8 mouse cellular contexts compared by ENCODE assay signal in genomic region chr7:141465388-141466044, GRCm38 (mm10). TPM values are rescaled to one million over a fixed set of nuclear protein-coding genes. Genes with fewer than 3 reads are reported as not detected.
DNase-seq lines count a peak whose midpoint lies in the region; ATAC-seq and TF ChIP-seq lines count a peak whose summit lies in the region.

No protein-coding gene starts in this region.

- WGBS in lung, postnatal 0 days, result 38% methylated on average over 10 of the region's 10 CpGs
- WGBS in stomach, embryonic 15.5 days, result 37% methylated on average over 10 of the region's 10 CpGs

- peak; percentile 13 to 35 for DNase-seq in cerebellum, postnatal 25 days
- DNase-seq in cerebellum, adult 9-10 months, result no peak
- DNase-seq in lung, postnatal 0 days (ENCODE audit: low spot score), result peak; percentile 11
- DNase-seq in lung, postnatal 14 days, result no peak
- peak; percentile 25 to 60 for DNase-seq in heart, postnatal 14 days
- DNase-seq in right cerebral cortex, postnatal 14 days, result no peak

- no peaks in the 10 kb centered on the region; the same call in 1 of the 2 replicates for H3K27me3 ChIP-seq in lung, postnatal 0 days (replicated peaks; ENCODE audit: insufficient read depth, low read length)
- peaks cover 32% of the 10 kb centered on the region for H3K27me3 ChIP-seq in stomach, embryonic 15.5 days (replicated peaks)

- no peak for ATAC-seq in lung, postnatal 0 days
- no peak for ATAC-seq in stomach, embryonic 15.5 days (ENCODE audit: insufficient read depth, low FRiP score, low read depth)
- ATAC-seq in erythroid progenitor cell, adult 5-6 weeks (replicated peaks; ENCODE audit: low FRiP score, poor library complexity, severe bottlenecking), result no peak

- no peak for TF ChIP-seq EP300 in lung, postnatal 0 days (IDR thresholded peaks at IDR 0.05)

- intact Hi-C loops in heart, postnatal 14 days (cut with DNase I), result no loop called here

- H3K9me3 ChIP-seq in lung, postnatal 0 days (ENCODE audit: low read length), result no peaks in the 10 kb centered on the region
- no peaks in the 10 kb centered on the region for H3K9me3 ChIP-seq in stomach, embryonic 15.5 days

- no peak overlapping the region for H3K4me3 ChIP-seq in lung, postnatal 0 days (ENCODE audit: low read depth, low read length)
- H3K4me3 ChIP-seq in stomach, embryonic 15.5 days (replicated peaks), result no peak overlapping the region; the same call in 1 of the 2 replicates

- no peak for TF ChIP-seq CTCF in lung, postnatal 0 days (IDR thresholded peaks at IDR 0.05)

- H3K36me3 ChIP-seq in lung, postnatal 0 days (ENCODE audit: insufficient read depth, low read length), result 0 out of 2 replicates have a peak, but pooled peaks cover 1% of the 10 kb centered on the region
- peaks cover 13% of the 10 kb centered on the region for H3K36me3 ChIP-seq in stomach, embryonic 15.5 days

- peaks cover 52% of the 10 kb centered on the region for H3K4me1 ChIP-seq in lung, postnatal 0 days (ENCODE audit: insufficient read depth, low read depth, low read length)
- peaks cover 64% of the 10 kb centered on the region for H3K4me1 ChIP-seq in stomach, embryonic 15.5 days

- H3K9ac ChIP-seq in lung, postnatal 0 days (replicated peaks; ENCODE audit: low read depth), result no peak overlapping the region
- no peak overlapping the region for H3K9ac ChIP-seq in stomach, embryonic 15.5 days

- H3K27ac ChIP-seq in lung, postnatal 0 days (ENCODE audit: low read length), result no peak overlapping the region
- H3K27ac ChIP-seq in stomach, embryonic 15.5 days, result no peak overlapping the region

- H3K4me2 ChIP-seq in lung, postnatal 0 days (replicated peaks; ENCODE audit: low read depth, low read length), result 0 out of 2 replicates have a peak overlapping the region, but pooled peaks have one; percentile 54
- H3K4me2 ChIP-seq in stomach, embryonic 15.5 days, result peak overlapping the region; percentile 48

RNA-seq across cellular contexts. Expression of gene Cd151, which starts 1.7 kb away (rescaled TPM):
- polyA plus RNA-seq in lung, postnatal 0 days (2015; fragmentation: Nextera tagmentation; extraction: Ambion mirVana), result 45.1 and 49.6 TPM in 2 replicates
- total RNA-seq in heart, postnatal 14 days (2021), result 100 to 1,000 TPM; 258 to 268 TPM
- polyA plus RNA-seq in stomach, embryonic 15.5 days (2015; fragmentation: Nextera tagmentation; extraction: Ambion mirVana), result 25.6 and 26.6 TPM in 2 replicates
- 16.6 and 20.1 TPM in 2 replicates for total RNA-seq in erythroid progenitor cell, adult 5-6 weeks (2015; ENCODE audit: low replicate concordance)
- total RNA-seq in erythroid progenitor cell, adult 5-6 weeks (2017; ENCODE audit: low replicate concordance), result 24.1 and 30.7 TPM in 2 replicates

RNA-seq across cellular contexts. Expression of gene Cracr2b, which starts 4.6 kb away (rescaled TPM):
- polyA plus RNA-seq in lung, postnatal 0 days (2015; fragmentation: Nextera tagmentation; extraction: Ambion mirVana), result 74.9 and 82.0 TPM in 2 replicates
- 10 to 100 TPM; 25.2 to 27.9 TPM for total RNA-seq in heart, postnatal 14 days (2021)
- 27.5 and 32.8 TPM in 2 replicates for polyA plus RNA-seq in stomach, embryonic 15.5 days (2015; fragmentation: Nextera tagmentation; extraction: Ambion mirVana)
- not detected in 2 replicates for total RNA-seq in erythroid progenitor cell, adult 5-6 weeks (2015; ENCODE audit: low replicate concordance)
- total RNA-seq in erythroid progenitor cell, adult 5-6 weeks (2017; ENCODE audit: low replicate concordance), result 3.3 TPM in 1 of 2 replicates, not detected in the other

RNA-seq across cellular contexts. Expression of gene Polr2l, which starts 9.4 kb away (rescaled TPM):
- 48.0 and 50.5 TPM in 2 replicates for polyA plus RNA-seq in lung, postnatal 0 days (2015; fragmentation: Nextera tagmentation; extraction: Ambion mirVana)
- total RNA-seq in heart, postnatal 14 days (2021), result 10 to 100 TPM; 69.8 to 71.4 TPM
- 67.3 and 71.6 TPM in 2 replicates for polyA plus RNA-seq in stomach, embryonic 15.5 days (2015; fragmentation: Nextera tagmentation; extraction: Ambion mirVana)
- 6.7 and 15.5 TPM in 2 replicates for total RNA-seq in erythroid progenitor cell, adult 5-6 weeks (2015; ENCODE audit: low replicate concordance)
- total RNA-seq in erythroid progenitor cell, adult 5-6 weeks (2017; ENCODE audit: low replicate concordance), result 14.4 and 14.9 TPM in 2 replicates

RNA-seq across cellular contexts. Expression of gene Tspan4, which starts 9.5 kb away (rescaled TPM):
- polyA plus RNA-seq in lung, postnatal 0 days (2015; fragmentation: Nextera tagmentation; extraction: Ambion mirVana), result 100 and 107 TPM in 2 replicates
- total RNA-seq in heart, postnatal 14 days (2021), result 10 to 100 TPM; 24.0 to 31.2 TPM
- 69.8 and 72.8 TPM in 2 replicates for polyA plus RNA-seq in stomach, embryonic 15.5 days (2015; fragmentation: Nextera tagmentation; extraction: Ambion mirVana)
- total RNA-seq in erythroid progenitor cell, adult 5-6 weeks (2015; ENCODE audit: low replicate concordance), result 1.8 and 3.8 TPM in 2 replicates
- 2.2 and 8.0 TPM in 2 replicates for total RNA-seq in erythroid progenitor cell, adult 5-6 weeks (2017; ENCODE audit: low replicate concordance)

RNA-seq across cellular contexts. Expression of gene Pnpla2, which starts 10.5 kb away (rescaled TPM):
- polyA plus RNA-seq in lung, postnatal 0 days (2015; fragmentation: Nextera tagmentation; extraction: Ambion mirVana), result 96.0 and 116 TPM in 2 replicates
- 100 to 1,000 TPM; 351 to 430 TPM for total RNA-seq in heart, postnatal 14 days (2021)
- 33.5 and 34.6 TPM in 2 replicates for polyA plus RNA-seq in stomach, embryonic 15.5 days (2015; fragmentation: Nextera tagmentation; extraction: Ambion mirVana)
- 14.7 and 19.8 TPM in 2 replicates for total RNA-seq in erythroid progenitor cell, adult 5-6 weeks (2015; ENCODE audit: low replicate concordance)
- 4.2 and 8.3 TPM in 2 replicates for total RNA-seq in erythroid progenitor cell, adult 5-6 weeks (2017; ENCODE audit: low replicate concordance)

Comparison
In these comparisons a context has a peak if more than half of its experiments do, and no peak if none do; other contexts are left out.
1. DNase-seq: peak in cerebellum, postnatal 25 days (2 of 2), lung, postnatal 0 days (single experiment) and heart, postnatal 14 days (2 of 2); none in cerebellum, adult 9-10 months (single experiment), lung, postnatal 14 days (single experiment) and right cerebral cortex, postnatal 14 days (single experiment).
2. RNA of gene Cd151, which starts 1.7 kb away (total RNA-seq): 258 to 268 TPM in heart, postnatal 14 days; 16.6 to 30.7 TPM in erythroid progenitor cell, adult 5-6 weeks; every median in the first group is over 4 times any median in the second.
3. RNA of gene Cracr2b, which starts 4.6 kb away (total RNA-seq): 25.2 to 27.9 TPM in heart, postnatal 14 days; 3.3 TPM in erythroid progenitor cell, adult 5-6 weeks; every median in the first group is over 4 times any median in the second.
4. RNA of gene Polr2l, which starts 9.4 kb away (total RNA-seq): 69.8 to 71.4 TPM in heart, postnatal 14 days; 6.7 to 15.5 TPM in erythroid progenitor cell, adult 5-6 weeks; every median in the first group is over 4 times any median in the second.